Mouse (Mus musculus) kidney, postnatal 0 days (tissue): ENCODE data around the gene Dnajc21. TPM values are rescaled to one million over a fixed set of nuclear protein-coding genes. Genes with fewer than 3 reads are reported as not detected.
"Not testable (repeated sequence)": the region's sequence is repeated elsewhere in the genome, so short reads cannot be mapped to it uniquely, and the experiment has no call there.

ENCODE experiments used
- ATAC-seq: fragments of 200-750 bp; cut with Nextera tagmentation; replicated peaks from 2 replicates; pipeline ENCODE4 v1.8.0; 2017; ENCODE audit warnings: low read depth, moderate number of reproducible peaks, moderate TSS enrichment, moderate library complexity; ENCODE audit not compliant: low FRiP score
- DNase-seq: peaks from one replicate; pipeline ENCODE4 v3.0.0-alpha.2; 2016; ENCODE audit warnings: low spot score
- H3K27ac ChIP-seq: fragments of 300-500 bp; sonication (generic); 2 replicates; pipeline ENCODE4 v1.5.1; 2014; ENCODE audit warnings: mild to moderate bottlenecking
- H3K27me3 ChIP-seq: fragments of 300-500 bp; sonication (generic); 2 replicates; pipeline ENCODE4 v1.6.1; 2014; ENCODE audit warnings: low read length, mixed read lengths; ENCODE audit not compliant: insufficient read depth
- H3K36me3 ChIP-seq: fragments of 300-500 bp; sonication (generic); 2 replicates; pipeline ENCODE4 v1.6.1; 2014; ENCODE audit warnings: low read length, mixed read lengths; ENCODE audit not compliant: insufficient read depth
- H3K4me1 ChIP-seq: fragments of 300-500 bp; sonication (generic); replicated peaks from 2 replicates; pipeline ENCODE4 v1.6.1; 2014; ENCODE audit warnings: antibody characterized with exemption, low read length, mixed read lengths; ENCODE audit not compliant: insufficient read depth
- H3K4me2 ChIP-seq: fragments of 300-500 bp; sonication (generic); 2 replicates; pipeline ENCODE4 v1.6.1; 2014; ENCODE audit warnings: mild to moderate bottlenecking, low read length, moderate library complexity, mixed read lengths
- H3K4me3 ChIP-seq: fragments of 300-500 bp; sonication (generic); replicated peaks from 2 replicates; pipeline ENCODE4 v1.5.1; 2014; ENCODE audit warnings: low read depth, low read length
- H3K9ac ChIP-seq: fragments of 300-500 bp; sonication (generic); 2 replicates; pipeline ENCODE4 v1.6.1; 2014; ENCODE audit warnings: low read depth, low read length
- H3K9me3 ChIP-seq: fragments of 300-500 bp; sonication (generic); replicated peaks from 2 replicates; pipeline ENCODE4 v1.6.1; 2016; ENCODE audit warnings: low read length, inconsistent platforms, mixed read lengths
- CTCF ChIP-seq: IDR thresholded peaks from 2 replicates; pipeline ENCODE4 v1.5.1; 2016; ENCODE audit warnings: antibody characterized with exemption, low read depth, mild to moderate bottlenecking, moderate library complexity
- WGBS: fragments of 180-500 bp; shearing (Covaris S2); extraction: QIAGEN DNeasy Blood & Tissue Kit; methylation state at CpG from one replicate; pipeline ENCODE4 v1.1.7; 2014; 5-methylcytosine and 5-hydroxymethylcytosine counted together
- polyA plus RNA-seq: library from polyadenylated mRNA; unstranded; fragments of >200 nt; fragmentation: Nextera tagmentation; extraction: Ambion mirVana; gene quantifications from 2 replicates; pipeline ENCODE4 v1.2.1, GENCODE M21; 2015

Dnajc21 gene
- polyA plus RNA-seq = 16.1 and 20.3 TPM in 2 replicates

DNA sequence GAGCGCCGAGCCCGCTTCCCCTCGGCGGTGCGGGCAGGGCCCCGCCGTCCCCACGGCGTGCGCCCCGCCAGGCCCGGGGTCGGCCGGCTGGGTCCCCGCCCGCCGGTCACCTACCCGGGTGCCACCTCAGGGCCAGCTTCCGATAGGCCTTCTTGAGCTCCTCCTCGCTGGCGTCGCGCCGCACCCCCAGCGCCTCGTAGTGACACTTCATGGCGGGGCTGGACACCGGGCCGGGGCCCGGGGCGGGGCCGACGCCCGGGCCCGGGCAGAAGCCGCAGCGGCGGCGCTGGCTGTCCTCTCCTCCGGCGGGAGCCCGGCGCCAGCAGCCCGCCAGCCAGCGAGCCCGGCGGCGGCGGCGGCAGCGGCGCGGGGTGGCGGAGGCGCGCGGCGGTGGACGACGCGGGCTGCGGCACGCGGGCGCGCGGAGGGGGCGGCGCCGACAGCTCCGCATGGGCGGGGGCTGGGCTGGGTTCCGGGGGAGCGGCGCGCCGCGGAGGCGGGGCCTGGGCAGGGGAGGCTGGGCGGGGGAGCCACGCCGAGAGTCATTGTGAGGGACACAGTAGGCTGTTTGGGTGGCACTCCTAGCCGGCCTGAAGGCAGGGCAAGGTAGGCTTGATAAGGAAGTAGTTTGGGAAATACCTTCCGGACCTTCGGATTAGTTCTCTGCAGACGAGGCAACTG is at the start of gene Dnajc21:
Dnajc21 (minus strand) TSS at position 366 of the 681 bp plus-strand sequence.
- DNase-seq = peak; percentile 83
- H3K9ac ChIP-seq = peak within 1 kb of the TSS; percentile 89

DNA sequence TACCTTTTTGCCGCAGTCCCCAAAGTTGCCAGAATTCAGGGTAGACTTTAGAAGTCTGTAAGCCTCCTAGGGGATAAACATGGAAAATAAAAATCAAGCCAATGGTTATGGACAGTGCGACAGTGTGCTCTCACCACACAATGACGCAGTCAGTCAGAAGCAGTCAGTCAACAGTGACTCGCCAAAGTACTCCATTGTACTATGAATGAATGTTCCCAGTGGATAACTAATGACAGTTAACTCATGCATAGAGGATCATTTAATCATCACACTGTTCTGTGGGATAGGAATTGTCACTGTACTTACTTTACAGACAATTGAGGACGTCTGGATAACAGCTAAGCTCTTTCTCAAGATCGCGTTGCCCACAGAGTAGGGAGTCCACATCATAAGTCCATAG is 44.9 kb upstream of the Dnajc21 start:
- no peak overlapping the region for H3K4me2 ChIP-seq
- no peak for DNase-seq
- no peak overlapping the region for H3K9ac ChIP-seq
- H3K27ac ChIP-seq = no peak overlapping the region
- ATAC-seq = no peak
- no peak overlapping the region for H3K4me3 ChIP-seq
- WGBS = 87% methylated on average over 7 of the region's 7 CpGs
- H3K4me1 ChIP-seq = no peaks in the 10 kb centered on the region
- no peaks in the 10 kb centered on the region for H3K9me3 ChIP-seq
- no peak for TF ChIP-seq CTCF
- no peaks in the 10 kb centered on the region for H3K36me3 ChIP-seq
- no peaks in the 10 kb centered on the region for H3K27me3 ChIP-seq

More for the DNA sequence above, at the start of gene Dnajc21:
- Histone ChIP-seq H3K27me3 (no peaks in the 10 kb centered on the region), H3K36me3 (peaks cover 3% of the 10 kb centered on the region; the same call in 1 of the 2 replicates), H3K4me1 (0 out of 2 replicates have a peak, but pooled peaks cover 3% of the 10 kb centered on the region), H3K9me3 (no peaks in the 10 kb centered on the region), H3K4me3 (peak within 1 kb of the TSS; percentile 75), H3K27ac (peak within 1 kb of the TSS; percentile 89), H3K4me2 (peak within 1 kb of the TSS; percentile 86)
- peak; percentile 94 for ATAC-seq
- TF ChIP-seq CTCF = no peak
- 1% methylated on average over 59 of the region's 87 CpGs for WGBS

DNA sequence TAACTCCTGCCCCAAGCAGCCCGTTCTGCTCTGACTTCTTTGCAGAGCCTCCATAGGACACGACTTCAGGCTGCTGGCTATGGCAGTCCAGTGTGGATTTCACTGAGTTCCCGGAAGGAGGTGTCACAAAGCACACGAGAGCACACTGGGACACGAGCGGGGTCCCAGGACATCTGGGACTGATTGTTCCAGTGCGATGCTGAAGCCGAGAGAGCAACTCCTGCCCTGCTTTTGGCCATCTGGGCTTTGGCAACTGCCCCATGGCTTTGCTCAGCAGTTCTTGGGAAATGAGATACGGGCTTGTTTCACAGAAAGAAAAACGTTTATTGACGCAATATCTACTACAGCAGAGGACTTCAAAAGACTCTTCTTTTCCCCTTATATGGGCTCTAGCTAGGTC is 35.8 kb upstream of the Dnajc21 start:
- 0 out of 2 replicates have a peak overlapping the region, but pooled peaks have one; percentile 7 for H3K4me2 ChIP-seq
- no peaks in the 10 kb centered on the region for H3K36me3 ChIP-seq
- TF ChIP-seq CTCF = no peak
- no peak overlapping the region for H3K4me3 ChIP-seq
- ATAC-seq (no peak), DNase-seq (peak; percentile 15)
- H3K27me3 ChIP-seq = no peaks in the 10 kb centered on the region
- H3K9ac ChIP-seq = no peak overlapping the region
- H3K27ac ChIP-seq = no peak overlapping the region
- H3K4me1 ChIP-seq = no peaks in the 10 kb centered on the region
- no peaks in the 10 kb centered on the region for H3K9me3 ChIP-seq
- WGBS = 27% methylated on average over 11 of the region's 11 CpGs

DNA sequence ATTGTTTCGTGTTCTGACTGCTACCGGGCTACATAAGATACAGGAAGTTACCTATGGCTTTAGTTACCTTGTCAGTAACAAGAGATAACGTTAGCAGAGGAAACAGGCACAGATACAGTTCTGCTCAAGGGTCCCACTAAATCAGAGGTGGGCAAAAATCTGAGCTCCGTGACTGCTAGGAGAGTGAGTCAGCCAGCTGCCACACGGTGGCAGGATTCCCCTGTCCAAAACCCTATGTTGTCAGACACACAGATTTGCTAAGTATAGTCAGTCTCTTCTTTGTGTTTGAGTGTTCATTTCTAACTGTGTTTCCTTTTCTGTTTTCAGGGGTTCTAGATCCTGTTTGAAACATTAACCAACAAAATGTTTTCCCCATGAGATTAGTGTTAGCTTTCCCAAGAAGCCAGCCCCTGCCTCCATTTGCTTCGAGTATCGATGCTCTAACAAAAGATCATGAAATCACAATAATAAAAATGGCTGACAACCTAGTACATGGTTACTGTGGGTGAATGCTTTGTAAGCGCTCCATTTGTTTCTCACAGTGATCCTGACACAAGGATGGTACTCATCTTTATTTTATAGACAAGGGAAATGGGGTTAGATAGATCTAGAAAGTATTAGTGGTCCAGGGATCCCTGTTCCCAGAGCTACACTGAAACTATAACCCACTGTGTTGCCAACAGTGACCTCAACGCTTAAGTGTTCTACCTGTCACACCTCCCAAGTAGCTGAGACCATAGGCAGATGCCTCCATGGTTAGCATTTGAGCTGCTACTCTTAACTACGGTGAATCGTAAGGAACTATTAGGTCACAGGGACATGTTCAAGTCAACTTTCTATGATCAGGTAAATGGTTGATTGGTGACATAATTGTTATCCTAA is 30.8 kb upstream of the Dnajc21 start:
- ATAC-seq (0 out of 2 replicates have a peak, but pooled peaks have one; percentile 68), DNase-seq (peak; percentile 87)
- WGBS = 54% methylated on average over 11 of the region's 11 CpGs

DNA sequence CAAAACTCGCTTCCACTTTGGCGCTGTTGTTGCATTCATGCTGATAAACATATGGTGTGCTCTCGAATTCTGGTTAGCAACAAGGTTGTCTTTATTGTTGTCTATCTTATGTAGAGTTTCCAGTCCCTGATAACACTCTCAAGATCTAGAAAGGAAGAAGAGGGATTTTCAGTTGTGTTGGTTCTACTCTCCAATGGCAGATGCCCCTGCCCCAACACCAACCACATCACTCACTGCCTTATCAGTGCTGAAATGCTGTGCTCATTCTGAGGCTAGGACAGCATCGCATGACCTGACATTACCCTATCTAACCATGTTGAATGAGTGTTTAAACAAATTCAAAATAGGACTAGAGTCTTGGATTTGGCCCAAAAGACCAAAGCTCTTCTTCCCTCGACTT is 29.7 kb upstream of the Dnajc21 start:
- Histone ChIP-seq H3K9ac (no peak overlapping the region), H3K4me2 (no peak overlapping the region), H3K4me3 (no peak overlapping the region), H3K9me3 (no peaks in the 10 kb centered on the region), H3K4me1 (no peaks in the 10 kb centered on the region), H3K27me3 (no peaks in the 10 kb centered on the region), H3K27ac (no peak overlapping the region), H3K36me3 (no peaks in the 10 kb centered on the region)
- no peak for TF ChIP-seq CTCF
- 86% methylated on average over 5 of the region's 5 CpGs for WGBS
- no peak for ATAC-seq
- DNase-seq = no peak

More for the DNA sequence above, 30.8 kb upstream of the Dnajc21 start:
- no peaks in the 10 kb centered on the region for H3K4me1 ChIP-seq
- no peaks in the 10 kb centered on the region for H3K27me3 ChIP-seq
- H3K4me3 ChIP-seq = no peak overlapping the region
- no peaks in the 10 kb centered on the region for H3K9me3 ChIP-seq
- H3K4me2 ChIP-seq = no peak overlapping the region
- no peaks in the 10 kb centered on the region for H3K36me3 ChIP-seq
- H3K9ac ChIP-seq = no peak overlapping the region
- H3K27ac ChIP-seq = no peak overlapping the region
- TF ChIP-seq CTCF = peak; percentile 94

GRCm38 (mm10) chr15:10499593-10499992 is 29.3 kb upstream of the Dnajc21 start:
- ATAC-seq (no peak), DNase-seq (no peak)
- H3K9ac ChIP-seq = no peak overlapping the region
- H3K27me3 ChIP-seq = no peaks in the 10 kb centered on the region
- no peak overlapping the region for H3K27ac ChIP-seq
- no peak for TF ChIP-seq CTCF
- H3K36me3 ChIP-seq = no peaks in the 10 kb centered on the region
- 74% methylated on average over 5 of the region's 5 CpGs for WGBS
- H3K4me3 ChIP-seq = no peak overlapping the region
- no peak overlapping the region for H3K4me2 ChIP-seq
- H3K9me3 ChIP-seq = no peaks in the 10 kb centered on the region
- no peaks in the 10 kb centered on the region for H3K4me1 ChIP-seq

DNA sequence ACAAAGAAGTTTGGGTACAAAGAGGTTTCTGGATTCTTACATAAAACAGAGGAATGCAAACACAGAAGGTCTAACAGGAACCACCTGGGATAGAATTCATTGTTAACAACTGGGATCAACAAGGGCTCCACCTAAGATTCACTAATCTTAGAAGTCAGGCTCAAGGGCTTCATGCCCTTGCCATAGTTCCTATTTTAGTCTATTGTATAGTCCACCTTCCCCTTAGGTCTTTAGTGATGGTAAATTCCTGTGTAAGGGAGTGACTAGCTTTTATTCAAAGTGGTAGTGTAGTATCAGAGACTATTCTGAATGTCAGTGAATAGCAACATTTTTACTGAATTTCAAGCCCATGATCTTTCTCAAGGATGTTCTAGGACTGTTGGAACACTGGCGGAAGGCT is 26.4 kb upstream of the Dnajc21 start:
- H3K9ac ChIP-seq, H3K27ac ChIP-seq, H3K36me3 ChIP-seq, H3K4me3 ChIP-seq, DNase-seq, H3K4me1 ChIP-seq, ATAC-seq, H3K4me2 ChIP-seq, H3K9me3 ChIP-seq, H3K27me3 ChIP-seq: not testable (repeated sequence)
- WGBS = 97% methylated on average over 1 of the region's 1 CpGs
